Mouse (Mus musculus) bone marrow macrophage, adult 2 months (primary cell): ENCODE results near the gene Gm21987.

Source experiments
- CTCF ChIP-seq: IDR thresholded peaks from 2 replicates; pipeline ENCODE4 v1.5.1; 2012; ENCODE audit warnings: low read depth, mild to moderate bottlenecking, low read length, moderate library complexity
- POLR2A ChIP-seq: IDR thresholded peaks from 2 replicates; pipeline ENCODE4 v1.6.1; 2012; ENCODE audit warnings: mild to moderate bottlenecking, low read depth, low read length, borderline replicate concordance

- TF ChIP-seq CTCF (no peak), POLR2A (no peak)
Measured at GRCm38 (mm10) chr16:38385184-38385634, 38.4 kb downstream of the Gm21987 start.
